Mouse (Mus musculus) heart, embryonic 14.5 days (tissue): ENCODE results near the gene Avpi1. TPM values are rescaled to one million over a fixed set of nuclear protein-coding genes. Genes with fewer than 3 reads are reported as not detected.

Experiments
- ATAC-seq: fragments of 200-750 bp; cut with Nextera tagmentation; 2 replicates; pipeline ENCODE4 v1.8.0; 2017; ENCODE audit warnings: low read depth, moderate TSS enrichment; ENCODE audit not compliant: insufficient number of reproducible peaks, insufficient read depth, low FRiP score
- H3K27ac ChIP-seq, 2 experiments: fragments of 200-500 bp in 1 of 2; fragments of 300-500 bp in 1 of 2; sonication (generic) in 1 of 2; replicated peaks in 1 of 2; 2 replicates each; pipeline ENCODE4 v1.5.1; 2012 to 2014; ENCODE audit warnings: low read depth in 2 of 2, low read length in 2 of 2, control low read depth in 1 of 2, mild to moderate bottlenecking in 1 of 2, mixed read lengths in 1 of 2; ENCODE audit not compliant: control insufficient read depth in 1 of 2, insufficient read depth in 1 of 2
- H3K27me3 ChIP-seq: fragments of 300-500 bp; sonication (generic); 2 replicates; pipeline ENCODE4 v1.6.1; 2014; ENCODE audit warnings: mild to moderate bottlenecking, low read length, control low read depth; ENCODE audit not compliant: control insufficient read depth, insufficient read depth
- H3K36me3 ChIP-seq: fragments of 300-500 bp; sonication (generic); 2 replicates; pipeline ENCODE4 v1.6.1; 2014; ENCODE audit warnings: mild to moderate bottlenecking, control low read depth, low read length, mixed read lengths; ENCODE audit not compliant: control insufficient read depth, insufficient read depth
- H3K4me1 ChIP-seq, 2 experiments: fragments of 200-500 bp in 1 of 2; fragments of 300-500 bp in 1 of 2; sonication (generic) in 1 of 2; 2 replicates each; pipeline ENCODE4 v1.6.1; 2012 to 2014; ENCODE audit warnings: low read length in 2 of 2, control low read depth in 1 of 2, mixed read lengths in 1 of 2; ENCODE audit not compliant: control insufficient read depth in 2 of 2, insufficient read depth in 2 of 2
- H3K4me2 ChIP-seq: fragments of 300-500 bp; sonication (generic); 2 replicates; pipeline ENCODE4 v1.6.1; 2014; ENCODE audit warnings: mild to moderate bottlenecking, low read length
- H3K4me3 ChIP-seq, 2 experiments: fragments of 200-500 bp in 1 of 2; fragments of 300-500 bp in 1 of 2; sonication (generic) in 1 of 2; 2 replicates each; pipeline ENCODE4 v1.5.1; 2012 to 2014; ENCODE audit warnings: low read length in 2 of 2, mild to moderate bottlenecking in 2 of 2, control low read depth in 1 of 2, low read depth in 1 of 2, moderate library complexity in 1 of 2; ENCODE audit not compliant: control insufficient read depth in 1 of 2, insufficient read depth in 1 of 2
- H3K9ac ChIP-seq: fragments of 300-500 bp; sonication (generic); 2 replicates; pipeline ENCODE4 v1.6.1; 2014; ENCODE audit warnings: mild to moderate bottlenecking, low read length
- H3K9me3 ChIP-seq: fragments of 300-500 bp; sonication (generic); 2 replicates; pipeline ENCODE4 v1.6.1; 2016; ENCODE audit warnings: low read length, control low read depth; ENCODE audit not compliant: control insufficient read depth
- WGBS: fragments of 180-500 bp; shearing (Covaris S2); extraction: QIAGEN DNeasy Blood & Tissue Kit; methylation state at CpG from one replicate; pipeline ENCODE4 v1.1.7; 2014; 5-methylcytosine and 5-hydroxymethylcytosine counted together
- polyA plus RNA-seq: library from polyadenylated mRNA; unstranded; fragments of >200 nt; fragmentation: Nextera tagmentation; extraction: Ambion mirVana; gene quantifications from 2 replicates; pipeline ENCODE4 v1.2.1, GENCODE M21; 2014

Avpi1 gene
- 36.0 and 38.2 TPM in 2 replicates for polyA plus RNA-seq

DNA sequence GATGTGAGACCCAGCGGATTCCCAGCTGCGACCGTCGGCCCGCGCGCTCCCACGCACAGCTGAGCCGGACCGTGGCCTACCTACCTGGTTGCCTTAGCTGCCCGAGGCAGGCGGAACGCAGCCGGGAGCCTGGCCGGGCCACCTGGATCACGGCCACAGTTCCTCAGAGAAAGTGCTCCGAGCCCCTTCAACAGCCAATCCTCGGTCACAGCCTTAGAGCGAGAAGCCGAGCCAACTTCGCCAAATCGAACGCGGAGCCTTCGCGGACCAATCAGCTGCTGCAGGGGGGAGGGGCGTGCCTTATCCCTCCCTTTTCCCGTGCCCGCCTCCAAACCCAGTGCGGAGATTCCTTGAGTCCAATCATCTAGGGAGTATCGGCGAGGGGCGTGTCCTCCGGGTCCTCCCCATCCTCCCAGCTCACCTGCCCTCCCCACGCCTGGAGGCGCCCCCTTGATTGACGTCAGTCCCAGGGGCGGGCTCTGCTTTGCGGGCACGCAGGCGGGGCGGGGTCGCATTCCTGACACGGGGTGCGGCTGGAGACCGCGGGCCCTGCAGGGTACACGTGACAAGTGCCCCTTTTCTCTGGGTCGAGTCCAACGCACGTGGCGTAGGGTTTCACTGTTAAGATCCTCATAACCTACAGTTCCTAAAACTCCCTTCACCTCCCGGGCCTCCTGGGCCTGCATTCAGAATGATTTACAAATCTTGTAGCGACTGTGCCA, at the start of gene Avpi1:
Gene Avpi1, minus strand, starts transcription at position 273 of the 722 bp plus-strand sequence.
- peaks cover 25 to 41% of the 10 kb centered on the region in 2 experiments for H3K4me1 ChIP-seq
- peak within 1 kb of the TSS; percentile 65 to 70 for H3K4me3 ChIP-seq
- peak within 1 kb of the TSS; percentile 96 for H3K4me2 ChIP-seq
- ATAC-seq, result peak; percentile 98
- H3K9me3 ChIP-seq, result no peaks in the 10 kb centered on the region
- H3K36me3 ChIP-seq, result peaks cover 12% of the 10 kb centered on the region
- H3K9ac ChIP-seq, result peak within 1 kb of the TSS; percentile 92
- peak within 1 kb of the TSS; percentile 83 to 91 for H3K27ac ChIP-seq
- WGBS, result under 1% methylated on average over 54 of the region's 54 CpGs
- no peaks in the 10 kb centered on the region for H3K27me3 ChIP-seq

DNA sequence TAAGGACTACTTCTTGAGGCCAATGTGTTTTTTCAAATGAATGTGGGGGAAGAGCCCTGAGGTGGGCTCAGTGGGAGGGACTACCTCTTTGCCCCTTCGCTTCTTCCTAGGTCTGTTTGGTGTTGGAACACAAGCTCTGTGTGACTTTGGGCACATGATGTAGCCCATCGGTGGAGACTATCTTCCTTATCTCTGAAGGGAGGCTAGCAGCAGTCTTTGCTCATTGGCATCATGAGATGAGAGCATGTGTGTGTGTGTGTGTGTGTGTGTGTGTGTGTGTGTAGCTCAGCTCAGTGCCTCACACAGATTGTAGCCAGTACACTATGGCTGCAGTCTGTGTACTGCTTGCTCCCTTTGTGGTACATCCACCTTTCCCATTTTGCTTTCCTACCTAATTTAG, 48.6 kb upstream of the Avpi1 start:
- no peak overlapping the region for H3K9ac ChIP-seq
- no peaks in the 10 kb centered on the region for H3K4me1 ChIP-seq
- H3K4me3 ChIP-seq, result no peak overlapping the region
- ATAC-seq, result no peak
- H3K27me3 ChIP-seq, result no peaks in the 10 kb centered on the region
- H3K9me3 ChIP-seq, result no peaks in the 10 kb centered on the region
- no peak overlapping the region for H3K4me2 ChIP-seq
- no peak overlapping the region for H3K27ac ChIP-seq
- WGBS, result 67% methylated on average over 2 of the region's 2 CpGs
- peaks cover 33% of the 10 kb centered on the region for H3K36me3 ChIP-seq

DNA sequence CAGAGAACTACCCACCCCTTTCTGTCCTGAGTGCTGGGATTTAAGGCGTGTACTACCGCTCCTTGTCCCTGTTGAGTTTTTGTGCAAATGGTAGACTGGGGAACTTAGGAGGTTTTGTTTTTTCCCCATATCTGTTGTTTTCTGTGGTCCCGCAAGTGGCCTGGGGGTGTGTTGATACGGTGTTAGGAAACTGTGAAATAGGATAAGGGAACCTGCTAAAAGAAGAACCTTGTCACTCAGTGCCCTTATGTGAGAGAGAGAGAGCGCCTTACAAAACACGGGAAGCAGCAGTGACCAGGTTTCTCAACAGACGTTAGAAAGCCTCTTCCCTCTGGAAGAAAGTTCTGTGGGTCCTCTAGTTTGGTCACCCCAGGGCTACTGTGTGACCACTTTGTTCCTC, 48.0 kb upstream of the Avpi1 start:
- H3K27me3 ChIP-seq, result no peaks in the 10 kb centered on the region
- H3K9ac ChIP-seq, result no peak overlapping the region
- no peak overlapping the region for H3K4me2 ChIP-seq
- H3K4me1 ChIP-seq, result no peaks in the 10 kb centered on the region
- H3K36me3 ChIP-seq, result peaks cover 29% of the 10 kb centered on the region
- no peak for ATAC-seq
- no peak overlapping the region for H3K27ac ChIP-seq
- 72% methylated on average over 7 of the region's 7 CpGs for WGBS
- no peak overlapping the region for H3K4me3 ChIP-seq
- H3K9me3 ChIP-seq, result no peaks in the 10 kb centered on the region

DNA sequence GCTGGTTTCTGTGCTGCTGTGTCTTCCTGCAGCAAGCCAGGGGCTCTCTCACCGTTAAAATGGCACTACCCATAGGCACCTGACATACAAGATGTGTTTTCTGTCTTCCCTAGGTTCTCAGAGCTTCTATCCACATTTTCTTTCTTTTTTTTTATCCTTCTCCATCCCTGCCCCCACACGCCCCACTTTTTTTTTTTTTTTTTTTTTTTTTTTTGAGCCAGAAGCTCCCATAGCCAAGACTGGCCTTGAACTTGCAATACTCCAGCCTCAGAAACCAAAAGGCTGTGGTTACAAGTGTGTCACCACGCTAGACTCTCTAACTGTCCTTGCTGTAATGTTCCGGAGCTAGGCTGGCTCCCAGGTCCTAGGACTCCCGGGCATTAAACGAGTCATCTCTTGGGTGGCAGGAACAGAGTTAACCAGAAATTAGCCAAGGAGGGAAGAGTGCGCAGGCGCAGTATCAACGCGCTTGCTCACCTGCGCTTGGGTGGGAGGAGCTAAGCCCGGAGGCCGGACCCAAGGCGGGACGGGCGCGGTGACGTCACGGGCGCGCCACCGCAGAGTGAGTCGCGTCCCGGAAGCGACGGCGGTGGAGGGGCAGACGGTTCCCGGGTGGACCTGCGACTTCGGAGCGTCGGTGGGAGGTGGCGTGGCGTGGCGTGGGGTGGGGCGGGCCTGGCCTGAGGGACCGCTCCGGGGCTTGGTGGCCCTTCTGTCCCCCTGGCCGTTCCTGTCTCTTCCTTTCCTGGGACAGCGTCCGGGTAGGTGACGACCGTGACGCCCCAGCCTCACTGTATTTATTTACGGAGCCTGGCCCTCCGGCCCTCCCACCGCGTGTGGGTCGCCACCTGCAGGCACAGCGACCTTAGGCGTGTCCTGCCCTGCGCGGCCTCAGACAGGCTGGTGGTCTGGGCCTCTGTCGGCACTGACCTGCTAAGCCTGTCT, 41.4 kb upstream of the Avpi1 start:
- H3K27ac ChIP-seq, result peak overlapping the region in 1 of 2 experiments; percentile 57; a peak in 1 of 4 replicates
- peak overlapping the region; percentile 95 for H3K4me2 ChIP-seq
- H3K27me3 ChIP-seq, result peaks cover 6% of the 10 kb centered on the region; the same call in 1 of the 2 replicates
- no peaks in the 10 kb centered on the region for H3K36me3 ChIP-seq
- H3K4me1 ChIP-seq, result peaks cover 4 to 18% of the 10 kb centered on the region in 2 experiments
- peak overlapping the region; percentile 93 for H3K9ac ChIP-seq
- peak; percentile 91 for ATAC-seq
- 1% methylated on average over 51 of the region's 56 CpGs for WGBS
- H3K4me3 ChIP-seq, result peak overlapping the region; percentile 63 to 90
- no peaks in the 10 kb centered on the region for H3K9me3 ChIP-seq

DNA sequence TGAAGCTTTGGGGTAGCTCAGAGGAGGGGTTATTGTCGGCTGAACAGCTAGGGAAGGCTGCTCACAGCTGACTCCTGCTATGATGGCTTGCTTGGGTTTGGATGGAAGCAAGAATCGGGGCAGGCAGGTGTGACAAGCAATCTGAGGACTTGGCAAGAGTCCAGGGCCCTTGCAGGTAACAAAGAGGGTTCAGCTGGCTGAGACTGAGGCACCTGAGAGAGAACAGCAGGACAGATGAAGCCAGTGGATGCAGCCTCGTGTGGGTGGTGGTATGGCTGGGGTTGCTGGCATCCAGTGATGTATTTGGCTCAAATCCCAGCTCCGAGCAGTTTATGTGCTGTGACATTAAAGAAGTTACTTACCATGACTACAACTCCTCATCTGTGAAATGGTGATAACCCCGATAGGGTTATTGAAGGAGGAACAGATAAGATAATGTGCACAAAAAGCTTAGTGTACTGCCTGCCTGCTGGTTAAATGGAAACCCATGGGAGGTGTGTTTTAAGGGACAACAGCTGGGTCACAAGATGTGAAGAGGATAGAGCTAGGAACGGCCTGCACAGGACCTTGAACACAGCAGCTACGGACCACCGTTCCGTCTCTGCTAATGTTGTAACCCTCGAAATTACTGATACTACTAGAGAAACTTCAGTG, 40.6 kb upstream of the Avpi1 start:
- Histone ChIP-seq H3K4me2 (peak overlapping the region; percentile 95; the same call in 1 of the 2 replicates), H3K36me3 (no peaks in the 10 kb centered on the region), H3K9ac (no peak overlapping the region; the same call in 1 of the 2 replicates), H3K4me3 (0 out of 4 replicates have a peak overlapping the region, but pooled peaks of 1 of the 2 experiments have one; percentile 90), H3K9me3 (no peaks in the 10 kb centered on the region), H3K4me1 (peaks cover 4 to 18% of the 10 kb centered on the region in 2 experiments), H3K27ac (no peak overlapping the region), H3K27me3 (peaks cover 8% of the 10 kb centered on the region; the same call in 1 of the 2 replicates)
- WGBS, result 46% methylated on average over 10 of the region's 10 CpGs
- no peak for ATAC-seq

DNA sequence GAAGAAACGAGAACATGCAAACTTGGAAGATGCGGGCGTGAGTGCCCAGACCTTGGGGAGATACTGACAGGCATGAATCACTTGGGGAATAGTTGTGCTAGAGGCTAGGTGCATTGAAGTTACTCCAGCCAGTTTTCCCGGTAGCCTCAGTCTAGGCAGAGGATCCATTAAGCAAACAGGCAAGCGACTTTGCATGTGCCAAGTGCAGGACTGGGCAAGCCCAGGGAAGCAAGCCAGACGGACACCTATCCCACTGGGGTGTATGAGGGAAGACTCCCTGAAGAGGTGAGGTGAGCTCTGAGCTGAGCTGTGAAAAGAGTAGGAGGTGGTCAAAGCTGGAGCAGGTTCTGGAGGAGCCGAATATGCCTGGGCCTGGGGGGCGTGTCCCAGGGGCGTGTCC, 38.6 kb upstream of the Avpi1 start:
- peaks cover 4 to 18% of the 10 kb centered on the region in 2 experiments for H3K4me1 ChIP-seq
- ATAC-seq, result no peak
- H3K27me3 ChIP-seq, result peaks cover 8% of the 10 kb centered on the region; the same call in 1 of the 2 replicates
- no peak overlapping the region for H3K9ac ChIP-seq
- no peak overlapping the region for H3K4me3 ChIP-seq
- no peak overlapping the region for H3K27ac ChIP-seq
- 59% methylated on average over 9 of the region's 9 CpGs for WGBS
- no peak overlapping the region for H3K4me2 ChIP-seq
- H3K36me3 ChIP-seq, result no peaks in the 10 kb centered on the region
- H3K9me3 ChIP-seq, result no peaks in the 10 kb centered on the region

DNA sequence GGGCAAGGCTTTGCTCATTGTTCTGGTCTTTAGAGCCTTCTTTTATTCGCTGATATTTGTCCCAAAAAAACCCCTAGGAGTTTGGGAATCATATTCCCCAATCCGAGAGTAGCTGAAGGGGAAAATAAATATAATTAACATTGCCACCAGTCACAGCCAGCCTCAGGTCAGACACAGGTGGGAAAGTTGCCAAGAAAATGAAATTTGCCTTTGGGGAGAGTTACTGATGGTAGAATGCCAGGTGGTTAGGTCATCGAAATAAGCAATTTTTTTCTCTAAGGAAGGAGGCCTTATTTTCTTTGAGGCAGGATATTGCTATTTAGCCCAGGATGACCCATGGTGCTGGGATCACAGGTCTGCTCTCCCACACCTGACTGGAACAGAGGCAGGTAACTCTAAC, 37.9 kb upstream of the Avpi1 start:
- ATAC-seq, result no peak
- no peak overlapping the region for H3K4me3 ChIP-seq
- H3K9me3 ChIP-seq, result no peaks in the 10 kb centered on the region
- 45% methylated on average over 3 of the region's 3 CpGs for WGBS
- H3K27ac ChIP-seq, result no peak overlapping the region
- H3K27me3 ChIP-seq, result peaks cover 8% of the 10 kb centered on the region; the same call in 1 of the 2 replicates
- no peaks in the 10 kb centered on the region for H3K36me3 ChIP-seq
- peaks cover 4 to 18% of the 10 kb centered on the region in 2 experiments for H3K4me1 ChIP-seq
- no peak overlapping the region for H3K9ac ChIP-seq
- H3K4me2 ChIP-seq, result no peak overlapping the region
